Mouse (Mus musculus) ES-Bruce4 (cell line): ENCODE measurements at regions not wholly inside any gene's neighbourhood (a gene's known extent, or its start where the extent isn't known, plus 50 kb on each side); places are given as distances from the start of the nearest gene placed in this dataset.

ENCODE experiments used
- CTCF ChIP-seq: IDR thresholded peaks from one replicate; pipeline ENCODE4 v1.8.1; 2011; ENCODE audit warnings: low read depth, low read length
- EP300 ChIP-seq: IDR thresholded peaks from 2 replicates; pipeline ENCODE4 v1.6.1; 2011; ENCODE audit warnings: low read depth, low read length; ENCODE audit not compliant: insufficient read depth
- POLR2A ChIP-seq: IDR thresholded peaks from one replicate; pipeline ENCODE4 v1.8.1; 2011; ENCODE audit warnings: low read length; ENCODE audit not compliant: insufficient read depth

DNA sequence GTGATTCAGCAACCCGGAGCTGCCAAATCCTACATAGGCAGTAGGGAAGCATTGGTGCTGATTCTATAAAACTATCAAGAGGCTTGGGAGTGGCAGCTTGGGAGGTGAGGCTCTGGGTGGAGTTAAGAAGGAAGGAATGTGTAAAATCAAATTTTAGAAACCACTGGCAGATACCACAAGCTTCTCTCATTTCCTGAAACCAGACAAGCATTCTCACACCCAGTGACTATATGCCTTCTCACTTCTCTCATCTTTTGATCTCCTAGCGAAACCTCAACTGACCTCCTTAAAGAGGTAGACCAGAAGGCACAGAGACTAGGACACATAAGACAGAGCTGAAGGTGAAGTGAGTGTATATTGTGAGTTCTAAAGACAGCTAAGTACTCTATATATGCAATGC lies 113.4 kb upstream of the Ppp3ca start:
- TF ChIP-seq POLR2A (no peak), CTCF (no peak), EP300 (no peak)
